Mouse (Mus musculus): ENCODE data around the gene Espl1. TPM values are rescaled to one million over a fixed set of nuclear protein-coding genes. Genes with fewer than 3 reads are reported as not detected.
"Not testable (repeated sequence)": the region's sequence is repeated elsewhere in the genome, so short reads cannot be mapped to it uniquely, and the experiment has no call there.

Gene Espl1
- total RNA-seq, 2 experiments from 2014 or later, result 1.1 to 1.5 TPM

- intact Hi-C loops (cut with DNase I), result loop anchor here (5.0 kb wide), 1 partner anchor 134 kb away; no protein-coding TSS in a partner anchor
- TF ChIP-seq CTCF (IDR thresholded peaks at IDR 0.05), result no peak
- H3K4me3 ChIP-seq, result no peak overlapping the region
- H3K27ac ChIP-seq, result no peak overlapping the region
- no peak for DNase-seq (ENCODE audit: extremely low spot score in 1 of 2, low spot score in 2 of 2)
Measured at GRCm38 (mm10) chr15:102311489-102311888, 15.4 kb downstream of the Espl1 start.

- Histone ChIP-seq H3K27ac (no peak overlapping the region), H3K4me3 (no peak overlapping the region)
- no peak for TF ChIP-seq CTCF (IDR thresholded peaks at IDR 0.05)
- intact Hi-C loops (cut with DNase I), result loop anchor here (1.0 kb wide), 1 partner anchor 76 kb away; no protein-coding TSS in a partner anchor
- no peak for DNase-seq (ENCODE audit: extremely low spot score in 1 of 2, low spot score in 2 of 2)
Measured at GRCm38 (mm10) chr15:102315292-102315691, 19.2 kb downstream of the Espl1 start.

- intact Hi-C loops (cut with DNase I), result loop anchor here (2.0 kb wide), 1 partner anchor 27 kb away; no protein-coding TSS in a partner anchor
- no peak overlapping the region for H3K27ac ChIP-seq
Measured at GRCm38 (mm10) chr15:102316263-102316662, 20.2 kb downstream of the Espl1 start.

DNA sequence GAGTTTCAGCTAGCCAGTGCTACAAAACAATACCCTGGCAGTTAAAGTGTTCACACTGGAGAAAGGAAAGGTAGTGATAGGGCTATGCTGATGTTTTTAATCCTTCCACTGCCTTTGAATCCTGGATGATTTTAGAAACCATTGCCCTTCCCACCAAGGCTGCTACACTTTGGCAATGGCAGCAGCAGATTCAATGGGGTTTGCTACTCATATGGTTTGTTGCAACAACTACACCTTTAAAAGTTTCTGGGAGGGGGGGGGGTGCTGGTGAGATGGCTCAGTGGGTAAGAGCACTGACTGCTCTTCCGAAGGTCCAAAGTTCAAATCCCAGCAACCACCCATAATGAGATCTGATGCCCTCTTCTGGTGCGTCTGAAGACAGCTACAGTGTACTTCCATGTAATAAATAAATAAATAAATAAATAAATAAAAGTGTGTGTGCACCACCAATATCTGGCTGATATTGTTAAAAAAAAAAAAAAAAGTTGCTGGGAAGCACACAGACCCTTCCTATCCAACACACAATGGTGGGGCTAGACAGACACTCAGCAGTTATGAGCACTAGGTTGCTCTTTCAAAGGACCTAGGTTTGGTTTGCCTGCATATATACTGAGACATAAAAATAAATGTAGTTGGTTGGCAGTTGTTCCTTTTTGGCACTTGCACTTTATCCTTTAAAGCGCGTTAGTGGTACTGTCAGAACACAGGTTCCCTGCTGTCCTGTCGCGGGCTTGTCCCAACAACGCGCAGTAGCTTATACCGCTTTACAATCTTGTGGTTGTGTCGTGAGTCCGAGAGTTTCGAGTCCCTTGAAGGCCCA, 28.8 kb downstream of the Espl1 start:
- intact Hi-C loops (cut with DNase I), result no loop called here
- Histone ChIP-seq H3K4me3 (peak overlapping the region; percentile 46), H3K27ac (peak overlapping the region; percentile 36; the same call in 1 of the 2 replicates)
- no peak for DNase-seq (ENCODE audit: extremely low spot score in 1 of 2, low spot score in 2 of 2)
- TF ChIP-seq CTCF (IDR thresholded peaks at IDR 0.05), result no peak; the same call in 1 of the 2 replicates

More at GRCm38 (mm10) chr15:102316263-102316662, 20.2 kb downstream of the Espl1 start:
- TF ChIP-seq CTCF (IDR thresholded peaks at IDR 0.05), result peak; percentile 83
- peak; percentile 40 to 60 for DNase-seq (ENCODE audit: extremely low spot score in 1 of 2, low spot score in 2 of 2)
- no peak overlapping the region for H3K4me3 ChIP-seq

- Histone ChIP-seq H3K4me3 (peak within 1 kb of the TSS; percentile 76), H3K27ac (peak within 1 kb of the TSS; percentile 93)
- TF ChIP-seq CTCF (IDR thresholded peaks at IDR 0.05), result peak; percentile 61
- DNase-seq (ENCODE audit: extremely low spot score in 1 of 2, low spot score in 2 of 2), result peak; percentile 86 to 87
- intact Hi-C loops (cut with DNase I), result loop anchor here (2.0 kb wide), 1 partner anchor 47 kb away; the partner anchor contains the start of gene Mfsd5
Measured at GRCm38 (mm10) chr15:102326022-102326576, 30.0 kb downstream of the Espl1 start, which contains the start of gene Pfdn5. Pfdn5 (plus strand) TSS chr15:102326116.

- H3K27ac ChIP-seq, result peak overlapping the region; percentile 93; the same call in 1 of the 2 replicates
- TF ChIP-seq CTCF (IDR thresholded peaks at IDR 0.05), result no peak
- no peak for DNase-seq (ENCODE audit: extremely low spot score in 1 of 2, low spot score in 2 of 2)
- intact Hi-C loops (cut with DNase I), result loop anchor here (2.0 kb wide), 1 partner anchor 48 kb away; the partner anchor contains the start of gene Mfsd5
- H3K4me3 ChIP-seq, result peak overlapping the region; percentile 76
Measured at GRCm38 (mm10) chr15:102326892-102327291, 30.8 kb downstream of the Espl1 start.

- TF ChIP-seq CTCF (IDR thresholded peaks at IDR 0.05), result no peak
- H3K27ac ChIP-seq, result peak within 1 kb of the TSS; percentile 60
- DNase-seq (ENCODE audit: extremely low spot score in 1 of 2, low spot score in 2 of 2), result peak; percentile 76 to 83
- intact Hi-C loops (cut with DNase I), result no loop called here
- H3K4me3 ChIP-seq, result peak within 1 kb of the TSS; percentile 81
Measured at GRCm38 (mm10) chr15:102331610-102332015, 35.5 kb downstream of the Espl1 start, which contains the start of gene Myg1. Myg1 (plus strand) TSS chr15:102331709.

- no peak for TF ChIP-seq CTCF (IDR thresholded peaks at IDR 0.05)
- intact Hi-C loops (cut with DNase I), result no loop called here
- Histone ChIP-seq H3K4me3 (no peak overlapping the region), H3K27ac (no peak overlapping the region)
- no peak for DNase-seq (ENCODE audit: extremely low spot score in 1 of 2, low spot score in 2 of 2)
Measured at GRCm38 (mm10) chr15:102335254-102335653, 39.2 kb downstream of the Espl1 start.

DNA sequence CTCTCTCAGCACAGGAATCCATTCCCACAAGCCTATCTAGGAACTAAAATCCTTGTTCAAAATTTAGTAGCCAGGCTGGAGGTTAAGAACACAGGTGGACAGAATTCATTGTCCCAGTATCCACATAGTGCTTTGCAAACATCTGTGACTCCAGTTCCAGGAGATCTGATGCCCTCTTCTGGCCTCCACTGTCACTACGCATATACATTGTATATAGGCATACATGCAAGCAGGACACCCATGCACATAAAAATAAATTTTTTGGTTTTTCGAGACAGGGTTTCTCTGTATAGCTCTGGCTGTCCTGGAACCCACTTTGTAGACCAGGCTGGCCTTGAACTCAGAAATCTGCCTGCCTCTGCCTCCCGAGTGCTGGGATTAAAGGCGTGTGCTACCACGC, 39.9 kb downstream of the Espl1 start:
- H3K27ac ChIP-seq; H3K4me3 ChIP-seq; DNase-seq (ENCODE audit: extremely low spot score in 1 of 2, low spot score in 2 of 2); intact Hi-C loops (cut with DNase I): not testable (repeated sequence)
- TF ChIP-seq CTCF (IDR thresholded peaks at IDR 0.05), result peak; percentile 31

DNA sequence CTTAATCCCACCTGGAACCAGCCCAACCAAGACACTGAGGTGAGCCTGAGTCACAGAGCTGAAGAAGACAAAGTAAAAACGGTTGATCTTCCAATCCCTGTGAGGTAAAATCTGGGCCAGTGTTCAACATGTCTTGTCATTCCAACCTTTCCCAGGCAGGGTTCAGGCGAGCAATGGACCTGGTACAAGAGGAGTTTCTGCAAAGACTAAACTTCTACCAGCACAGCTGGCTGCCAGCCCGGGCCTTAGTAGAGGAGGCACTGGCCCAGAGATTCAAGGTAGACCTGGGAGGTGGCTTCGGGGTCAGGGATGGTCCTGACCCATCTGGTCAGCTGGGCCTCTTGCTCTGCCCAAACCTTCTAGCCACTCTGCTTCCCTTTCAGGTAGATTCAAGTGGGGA, 40.9 kb downstream of the Espl1 start:
- no peak for DNase-seq (ENCODE audit: extremely low spot score in 1 of 2, low spot score in 2 of 2)
- intact Hi-C loops (cut with DNase I), result no loop called here
- Histone ChIP-seq H3K27ac (no peak overlapping the region), H3K4me3 (no peak overlapping the region)
- TF ChIP-seq CTCF (IDR thresholded peaks at IDR 0.05), result no peak

DNA sequence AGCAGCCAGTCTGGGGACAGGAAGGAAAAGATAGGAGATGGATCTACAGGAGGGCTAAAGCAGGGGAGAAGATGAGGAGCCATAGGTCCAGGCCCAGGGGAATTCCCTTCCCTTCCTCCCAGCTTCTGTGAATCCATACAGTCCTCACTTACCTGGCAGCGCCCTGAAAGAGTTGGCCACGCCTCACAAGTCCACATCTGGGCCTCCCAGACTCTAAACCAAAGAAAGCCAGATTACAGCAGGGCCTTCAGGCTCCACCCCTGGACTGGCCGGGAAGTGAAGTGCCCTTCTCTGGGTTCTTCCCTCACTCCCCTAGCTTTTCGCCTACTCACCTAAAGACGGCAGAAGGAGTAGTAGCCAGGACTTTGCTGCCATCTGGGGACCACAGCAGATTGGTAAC, 43.5 kb downstream of the Espl1 start:
- Histone ChIP-seq H3K4me3 (no peak overlapping the region), H3K27ac (no peak overlapping the region)
- intact Hi-C loops (cut with DNase I), result loop anchor here (5.0 kb wide), 1 partner anchor 38 kb away; no protein-coding TSS in a partner anchor
- no peak for TF ChIP-seq CTCF (IDR thresholded peaks at IDR 0.05)
- no peak for DNase-seq (ENCODE audit: extremely low spot score in 1 of 2, low spot score in 2 of 2)

GRCm38 (mm10) chr15:102341580-102341979, 45.5 kb downstream of the Espl1 start:
- DNase-seq (ENCODE audit: extremely low spot score in 1 of 2, low spot score in 2 of 2), result no peak
- H3K27ac ChIP-seq, result no peak overlapping the region

More at GRCm38 (mm10) chr15:102341580-102341979, 45.5 kb downstream of the Espl1 start:
- TF ChIP-seq CTCF (IDR thresholded peaks at IDR 0.05), result peak; percentile 71
- intact Hi-C loops (cut with DNase I), result loop anchor here (5.0 kb wide), 1 partner anchor 36 kb away; no protein-coding TSS in a partner anchor
- no peak overlapping the region for H3K4me3 ChIP-seq

Data from left cerebral cortex, adult 2 months (tissue).